Mouse (Mus musculus) forebrain, embryonic 16.5 days (tissue): ENCODE measurements at regions not wholly inside any gene's neighbourhood (a gene's known extent, or its start where the extent isn't known, plus 50 kb on each side); places are given as distances from the start of the nearest gene placed in this dataset.
A peak's percentile ranks its signal among the peaks of the same experiment; 100 is the strongest.

Experiments used
- ATAC-seq: fragments of 200-750 bp; cut with Nextera tagmentation; 2 replicates; pipeline ENCODE4 v1.8.0; 2017; ENCODE audit warnings: mild to moderate bottlenecking, moderate library complexity
- H3K27ac ChIP-seq: fragments of 300-500 bp; sonication (generic); 2 replicates; pipeline ENCODE4 v1.5.1; 2014; ENCODE audit warnings: low read length, control low read depth
- H3K27me3 ChIP-seq: fragments of 300-500 bp; sonication (generic); replicated peaks from 2 replicates; pipeline ENCODE4 v1.6.1; 2014; ENCODE audit warnings: low read length; ENCODE audit not compliant: control insufficient read depth, insufficient read depth
- H3K36me3 ChIP-seq: fragments of 300-500 bp; sonication (generic); 2 replicates; pipeline ENCODE4 v1.6.1; 2014; ENCODE audit not compliant: control insufficient read depth, insufficient read depth
- H3K4me1 ChIP-seq: fragments of 300-500 bp; sonication (generic); replicated peaks from 2 replicates; pipeline ENCODE4 v1.6.1; 2014; ENCODE audit warnings: low read length; ENCODE audit not compliant: control insufficient read depth, insufficient read depth
- H3K4me2 ChIP-seq: fragments of 300-500 bp; sonication (generic); 2 replicates; pipeline ENCODE4 v1.6.1; 2014; ENCODE audit warnings: mild to moderate bottlenecking, low read length, control low read depth
- H3K4me3 ChIP-seq: fragments of 300-500 bp; sonication (generic); replicated peaks from 2 replicates; pipeline ENCODE4 v1.5.1; 2014; ENCODE audit warnings: mild to moderate bottlenecking, low read length, control low read depth
- H3K9ac ChIP-seq: fragments of 300-500 bp; sonication (generic); replicated peaks from 2 replicates; pipeline ENCODE4 v1.6.1; 2014; ENCODE audit warnings: low read depth, low read length, control low read depth
- H3K9me3 ChIP-seq: fragments of 300-500 bp; sonication (generic); 2 replicates; pipeline ENCODE4 v1.6.1; 2016; ENCODE audit warnings: low read length; ENCODE audit not compliant: control insufficient read depth
- WGBS: fragments of 180-500 bp; shearing (Covaris S2); extraction: QIAGEN DNeasy Blood & Tissue Kit; methylation state at CpG from one replicate; pipeline ENCODE4 v1.1.7; 2014; 5-methylcytosine and 5-hydroxymethylcytosine counted together

GRCm38 (mm10) chr15:69632306-69632705 lies 3131.6 kb upstream of the Lrrc6 start:
- Histone ChIP-seq H3K27me3 (no peaks in the 10 kb centered on the region), H3K4me1 (no peaks in the 10 kb centered on the region), H3K9ac (no peak overlapping the region), H3K4me3 (no peak overlapping the region), H3K4me2 (no peak overlapping the region), H3K9me3 (no peaks in the 10 kb centered on the region), H3K27ac (no peak overlapping the region), H3K36me3 (no peaks in the 10 kb centered on the region)
- peak; percentile 20; the same call in 1 of the 2 replicates for ATAC-seq

DNA sequence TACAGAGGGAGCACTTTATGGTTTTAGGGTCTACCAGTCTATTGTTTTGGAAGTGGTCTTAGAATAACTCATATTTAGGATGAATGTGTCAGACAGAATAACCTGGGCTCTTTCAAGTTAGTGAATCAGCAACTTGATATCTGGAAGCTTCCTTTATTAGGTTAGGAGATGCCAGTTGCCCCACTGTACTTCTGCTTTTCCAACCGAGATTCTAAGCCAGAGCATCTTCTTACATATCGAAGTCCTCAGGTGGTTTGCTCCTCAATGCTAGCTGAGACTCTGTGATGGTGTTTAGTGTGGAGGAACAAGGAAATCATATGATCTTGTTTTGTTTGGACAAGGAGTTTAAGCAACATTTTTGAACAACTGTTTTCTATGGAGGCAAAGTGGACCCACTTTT lies 3117.3 kb upstream of the Lrrc6 start:
- no peaks in the 10 kb centered on the region for H3K4me1 ChIP-seq
- ATAC-seq = no peak
- WGBS = 92% methylated on average over 2 of the region's 2 CpGs

GRCm38 (mm10) chr15:69614048-69614447 lies 3113.3 kb upstream of the Lrrc6 start:
- Histone ChIP-seq H3K27me3 (no peaks in the 10 kb centered on the region), H3K4me2 (no peak overlapping the region), H3K4me1 (no peaks in the 10 kb centered on the region), H3K4me3 (no peak overlapping the region), H3K36me3 (no peaks in the 10 kb centered on the region), H3K27ac (no peak overlapping the region), H3K9ac (no peak overlapping the region), H3K9me3 (no peaks in the 10 kb centered on the region)
- WGBS = 90% methylated on average over 3 of the region's 3 CpGs
- no peak for ATAC-seq

More for the DNA sequence above, 3117.3 kb upstream of the Lrrc6 start:
- no peaks in the 10 kb centered on the region for H3K36me3 ChIP-seq
- no peaks in the 10 kb centered on the region for H3K9me3 ChIP-seq
- no peak overlapping the region for H3K9ac ChIP-seq
- H3K27me3 ChIP-seq = no peaks in the 10 kb centered on the region
- H3K27ac ChIP-seq = no peak overlapping the region
- H3K4me3 ChIP-seq = no peak overlapping the region
- H3K4me2 ChIP-seq = no peak overlapping the region

DNA sequence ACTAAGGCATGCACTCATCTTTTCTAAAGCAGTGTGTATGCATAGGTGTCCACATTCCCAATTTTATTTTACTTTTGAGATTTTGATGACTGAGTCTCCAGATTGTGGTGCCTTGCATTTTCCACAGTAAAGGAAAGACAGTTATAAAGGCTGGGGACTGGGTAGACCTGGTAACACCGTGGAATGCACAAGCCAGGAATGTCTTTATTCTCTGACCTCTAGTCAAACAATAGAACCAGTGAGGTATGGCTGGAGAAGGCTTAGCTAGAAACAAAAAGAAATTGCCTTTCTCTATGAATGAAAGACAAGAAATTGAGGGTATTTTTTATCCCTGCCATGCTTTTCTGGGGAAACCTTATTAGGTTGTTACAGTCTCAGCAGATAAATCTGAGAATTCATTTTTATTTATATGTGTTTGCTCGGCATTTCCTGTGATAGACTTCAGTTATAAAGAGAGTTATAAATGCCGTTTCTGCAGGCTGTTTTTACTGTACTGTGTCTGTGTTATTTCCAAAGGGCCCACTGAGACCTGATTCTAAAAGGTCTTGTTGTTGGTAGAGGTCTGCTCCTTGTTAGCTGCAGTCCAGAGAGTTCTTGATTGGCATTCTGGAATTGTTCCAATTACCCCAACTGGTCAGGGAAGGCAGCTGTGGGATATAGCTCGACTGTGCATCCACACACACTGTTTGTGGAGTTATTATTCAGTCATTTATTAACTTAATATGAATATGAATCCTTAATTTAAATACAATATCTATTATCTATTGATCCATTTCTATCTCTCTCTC lies 3090.7 kb upstream of the Lrrc6 start:
- H3K9ac ChIP-seq = no peak overlapping the region
- H3K27ac ChIP-seq = no peak overlapping the region
- peak; percentile 75 for ATAC-seq
- H3K9me3 ChIP-seq = no peaks in the 10 kb centered on the region
- no peaks in the 10 kb centered on the region for H3K4me1 ChIP-seq
- H3K4me2 ChIP-seq = no peak overlapping the region
- 3% methylated on average over 4 of the region's 4 CpGs for WGBS
- no peaks in the 10 kb centered on the region for H3K27me3 ChIP-seq
- no peak overlapping the region for H3K4me3 ChIP-seq
- H3K36me3 ChIP-seq = no peaks in the 10 kb centered on the region

DNA sequence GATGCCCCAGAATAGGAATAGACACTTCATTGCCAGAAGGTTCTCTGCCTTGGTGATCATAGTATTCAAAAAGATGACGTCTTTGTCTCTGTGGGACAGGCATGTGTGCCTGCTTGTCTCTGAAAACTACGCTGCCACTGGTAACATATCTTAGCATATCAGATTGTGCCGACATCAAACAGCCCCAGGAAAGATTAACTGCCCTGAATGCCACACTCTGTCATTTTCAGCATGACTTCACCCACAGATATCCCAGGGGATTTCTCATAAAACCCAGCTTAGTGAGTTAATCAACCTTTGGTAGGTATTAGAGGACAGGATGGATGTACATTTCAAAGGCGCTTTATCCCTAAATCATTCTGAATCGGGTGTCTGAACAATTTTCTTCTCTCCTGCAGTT lies 3087.4 kb upstream of the Lrrc6 start:
- H3K4me1 ChIP-seq = no peaks in the 10 kb centered on the region
- H3K4me2 ChIP-seq = no peak overlapping the region
- no peak overlapping the region for H3K27ac ChIP-seq
- WGBS = 16% methylated on average over 5 of the region's 5 CpGs
- ATAC-seq = no peak
- H3K9ac ChIP-seq = no peak overlapping the region
- no peaks in the 10 kb centered on the region for H3K9me3 ChIP-seq
- H3K4me3 ChIP-seq = no peak overlapping the region
- H3K36me3 ChIP-seq = no peaks in the 10 kb centered on the region
- no peaks in the 10 kb centered on the region for H3K27me3 ChIP-seq

- Histone ChIP-seq H3K9me3 (no peaks in the 10 kb centered on the region), H3K4me3 (no peak overlapping the region), H3K27me3 (no peaks in the 10 kb centered on the region), H3K36me3 (no peaks in the 10 kb centered on the region), H3K4me2 (no peak overlapping the region), H3K9ac (no peak overlapping the region), H3K27ac (no peak overlapping the region), H3K4me1 (peaks cover 5% of the 10 kb centered on the region)
- no peak for ATAC-seq
- 43% methylated on average over 2 of the region's 2 CpGs for WGBS
Observed at GRCm38 (mm10) chr15:69576742-69577141, 3076.0 kb upstream of the Lrrc6 start.

- WGBS = 5% methylated on average over 4 of the region's 4 CpGs
- H3K27ac ChIP-seq = 0 out of 2 replicates have a peak overlapping the region, but pooled peaks have one; percentile 1
- H3K4me3 ChIP-seq = no peak overlapping the region
- no peak overlapping the region for H3K4me2 ChIP-seq
- peaks cover 5% of the 10 kb centered on the region for H3K4me1 ChIP-seq
- no peak overlapping the region for H3K9ac ChIP-seq
- H3K9me3 ChIP-seq = no peaks in the 10 kb centered on the region
- ATAC-seq = peak; percentile 98
- H3K27me3 ChIP-seq = no peaks in the 10 kb centered on the region
- H3K36me3 ChIP-seq = no peaks in the 10 kb centered on the region
Observed at GRCm38 (mm10) chr15:69575611-69576153, 3075.0 kb upstream of the Lrrc6 start.

- Histone ChIP-seq H3K36me3 (no peaks in the 10 kb centered on the region), H3K4me3 (no peak overlapping the region), H3K9ac (no peak overlapping the region), H3K27ac (no peak overlapping the region), H3K4me1 (no peaks in the 10 kb centered on the region), H3K9me3 (no peaks in the 10 kb centered on the region), H3K4me2 (no peak overlapping the region), H3K27me3 (no peaks in the 10 kb centered on the region)
- 62% methylated on average over 3 of the region's 3 CpGs for WGBS
- ATAC-seq = no peak
Observed at GRCm38 (mm10) chr15:69554171-69554570, 3053.5 kb upstream of the Lrrc6 start.

GRCm38 (mm10) chr15:69552062-69552628 lies 3051.4 kb upstream of the Lrrc6 start:
- no peaks in the 10 kb centered on the region for H3K36me3 ChIP-seq
- H3K27me3 ChIP-seq = no peaks in the 10 kb centered on the region
- H3K9ac ChIP-seq = no peak overlapping the region
- no peaks in the 10 kb centered on the region for H3K4me1 ChIP-seq
- WGBS = 83% methylated on average over 5 of the region's 5 CpGs
- no peak overlapping the region for H3K4me3 ChIP-seq
- H3K27ac ChIP-seq = no peak overlapping the region
- H3K9me3 ChIP-seq = no peaks in the 10 kb centered on the region
- no peak overlapping the region for H3K4me2 ChIP-seq
- no peak for ATAC-seq
